Mouse (Mus musculus) brain, embryonic 14.5 days (tissue): ENCODE results near the gene Nsun6.

Source experiments
- CTCF ChIP-seq: fragments of 200-500 bp; IDR thresholded peaks from 2 replicates; pipeline ENCODE4 v1.5.1; 2012; ENCODE audit warnings: inconsistent platforms, mild to moderate bottlenecking, moderate library complexity, borderline replicate concordance; ENCODE audit not compliant: insufficient read depth, insufficient read length; ENCODE audit errors: extremely low read depth
- POLR2A ChIP-seq: fragments of 200-500 bp; IDR thresholded peaks from 2 replicates; pipeline ENCODE4 v1.6.1; 2012; ENCODE audit warnings: mild to moderate bottlenecking, inconsistent platforms, borderline replicate concordance; ENCODE audit not compliant: poor library complexity, insufficient read depth, insufficient read length, severe bottlenecking; ENCODE audit errors: extremely low read depth

DNA sequence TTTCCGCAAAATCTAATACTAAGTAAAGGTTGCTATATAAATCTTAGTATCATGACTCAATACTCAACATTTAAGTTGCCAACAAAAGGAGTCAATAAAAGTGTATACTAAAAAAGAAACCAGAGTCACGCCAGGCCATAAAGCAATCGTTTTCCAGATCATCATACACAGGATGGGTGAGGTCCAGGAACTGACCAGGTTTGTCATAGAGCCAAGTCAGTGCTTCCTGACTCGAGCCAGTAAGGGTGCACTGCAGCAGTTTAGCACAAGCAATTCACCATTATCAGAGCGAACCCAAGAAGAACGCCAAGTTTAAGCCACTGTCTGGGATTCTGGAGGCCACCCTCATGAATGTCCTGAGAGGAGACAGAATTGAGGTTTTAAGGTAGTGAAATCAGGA lies 16.2 kb downstream of the Nsun6 start:
- TF ChIP-seq POLR2A (no peak), CTCF (no peak)
